Mouse (Mus musculus) erythroid progenitor cell, adult 5-6 weeks (primary cell): ENCODE measurements around the gene Cnbp. TPM values are rescaled to one million over a fixed set of nuclear protein-coding genes. Genes with fewer than 3 reads are reported as not detected.
A peak's percentile ranks its signal among the peaks of the same experiment; 100 is the strongest.

Experiments used
- ATAC-seq: replicated peaks from 2 replicates; pipeline ENCODE4 v1.8.0; 2016; ENCODE audit warnings: moderate number of reproducible peaks, mild to moderate bottlenecking, moderate TSS enrichment, inconsistent platforms; ENCODE audit not compliant: poor library complexity, low FRiP score, severe bottlenecking
- total RNA-seq, 2 experiments: library from RNA; stranded (forward) in 1 of 2; stranded (reverse) in 1 of 2; fragments of 150-400 nt in 1 of 2; fragments of 186-747, 209-891 nt in 1 of 2; gene quantifications; 2 replicates each; pipeline versions ENCODE4 v1.2.3 to v1.2.4; 2015 to 2017; ENCODE audit warnings: low replicate concordance in 2 of 2

Gene Cnbp
- total RNA-seq, 2 experiments from 2014 or later, result 321 to 417 TPM

GRCm38 (mm10) chr6:87808521-87808920, 42.4 kb downstream of the Cnbp start:
- ATAC-seq, result no peak

DNA sequence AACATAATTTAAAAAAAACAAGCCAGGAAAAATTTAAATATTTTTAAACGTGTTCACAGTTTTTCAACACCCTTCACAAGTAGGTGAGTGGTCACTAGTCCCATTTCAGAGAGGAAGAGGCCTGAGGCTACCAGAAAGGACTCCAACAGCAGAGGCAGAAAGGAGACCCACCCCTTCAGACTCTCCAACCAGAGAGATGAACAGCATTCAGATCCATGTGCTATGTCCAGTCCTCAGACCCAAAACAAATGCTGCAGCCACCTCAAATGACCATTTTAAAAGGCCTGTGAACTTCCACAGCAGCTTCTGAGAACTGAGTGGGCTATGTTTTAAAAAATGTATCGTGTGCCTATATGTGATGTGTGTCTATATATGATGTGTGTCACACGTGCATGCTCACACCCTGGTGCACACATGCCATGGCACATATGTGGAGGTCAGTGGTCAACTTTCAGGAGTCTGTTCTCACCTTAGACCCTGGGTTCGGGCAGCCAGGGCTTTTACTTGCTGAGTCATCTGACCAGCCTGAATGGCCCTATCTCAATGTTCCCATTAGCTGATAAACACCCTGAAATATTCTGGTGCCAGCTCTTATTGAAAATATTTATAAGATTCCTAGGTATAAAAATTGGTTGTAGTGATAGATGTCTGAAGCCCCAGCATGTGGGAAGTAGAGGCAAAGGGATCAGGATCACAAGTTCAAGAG, 43.0 kb downstream of the Cnbp start:
- ATAC-seq, result 0 out of 2 replicates have a peak, but pooled peaks have one; percentile 16

DNA sequence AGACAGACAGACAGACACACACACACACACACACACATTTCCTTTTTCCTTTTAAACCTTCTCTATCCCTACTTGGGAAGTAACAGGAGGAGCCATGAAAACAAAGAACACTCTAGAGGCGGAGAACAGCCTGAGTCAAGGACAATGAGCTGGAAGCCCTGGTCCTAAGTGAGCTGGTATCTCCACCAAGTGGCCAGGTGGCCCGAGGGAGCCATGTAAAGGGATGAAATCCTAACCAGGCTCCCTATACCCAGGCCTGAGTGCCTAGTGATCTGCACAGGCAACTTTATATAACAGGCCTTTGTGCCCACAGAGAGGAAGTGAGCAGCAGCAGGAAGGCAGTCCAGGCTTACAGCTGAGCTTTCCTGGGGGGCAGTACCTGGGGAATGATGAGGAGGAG, 44.0 kb downstream of the Cnbp start:
- no peak for ATAC-seq

DNA sequence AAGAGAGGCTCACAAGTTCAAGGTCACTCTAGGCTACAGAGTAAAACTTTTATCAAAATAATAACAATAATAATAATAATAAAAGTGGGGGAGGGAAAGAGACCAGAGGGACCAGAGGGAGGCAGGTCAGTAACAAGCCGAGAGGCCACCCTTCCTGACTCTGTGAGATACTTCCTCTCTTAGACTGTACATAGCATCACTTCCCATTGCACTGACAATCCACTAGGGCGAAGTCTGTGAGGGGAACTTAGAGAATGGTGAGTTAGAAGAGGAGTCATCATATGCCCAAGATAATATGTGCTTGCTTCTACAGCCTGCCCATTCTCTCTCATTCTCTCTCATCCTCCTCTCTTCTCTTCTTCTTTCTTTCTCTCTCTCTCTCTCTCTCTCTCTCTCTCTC, 44.9 kb downstream of the Cnbp start:
- no peak for ATAC-seq

DNA sequence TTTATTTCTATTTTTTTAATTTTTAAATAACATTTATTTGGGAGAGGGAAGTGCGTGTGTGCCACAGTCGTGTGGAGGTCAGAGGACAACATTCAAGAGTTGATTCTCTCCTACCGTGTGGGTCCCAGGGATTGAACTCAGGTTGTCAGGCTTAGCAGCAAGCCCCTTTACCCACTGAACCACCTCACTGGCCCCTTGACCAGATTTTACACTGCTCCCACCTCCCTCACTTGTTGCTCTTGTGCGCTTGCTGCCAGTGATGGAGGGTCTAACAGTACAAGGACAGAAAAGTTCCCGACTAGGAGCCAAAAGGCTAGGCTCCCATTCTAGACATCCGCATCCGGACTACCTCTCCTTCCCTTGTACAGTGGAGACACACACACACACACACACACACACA, 45.5 kb downstream of the Cnbp start:
- ATAC-seq, result no peak

DNA sequence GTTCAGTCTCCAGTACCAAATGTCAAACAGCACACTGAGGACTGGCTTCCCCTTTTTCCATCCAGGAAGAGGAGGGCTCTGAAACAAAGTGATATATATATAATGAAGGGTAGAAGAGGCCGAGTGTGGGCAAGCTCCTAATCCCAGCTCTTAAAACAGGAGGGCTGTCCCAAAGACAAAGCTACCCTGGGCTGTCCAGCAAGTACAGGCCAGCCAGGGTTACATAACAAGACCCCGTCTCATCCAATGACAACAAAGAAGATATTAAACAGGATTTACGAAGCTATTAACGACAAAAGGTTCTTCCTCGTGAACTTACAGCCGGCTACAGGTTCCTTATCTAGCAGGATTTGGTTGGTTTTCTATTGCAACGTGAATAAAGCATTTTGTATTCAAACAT, 46.0 kb downstream of the Cnbp start:
- ATAC-seq, result no peak

DNA sequence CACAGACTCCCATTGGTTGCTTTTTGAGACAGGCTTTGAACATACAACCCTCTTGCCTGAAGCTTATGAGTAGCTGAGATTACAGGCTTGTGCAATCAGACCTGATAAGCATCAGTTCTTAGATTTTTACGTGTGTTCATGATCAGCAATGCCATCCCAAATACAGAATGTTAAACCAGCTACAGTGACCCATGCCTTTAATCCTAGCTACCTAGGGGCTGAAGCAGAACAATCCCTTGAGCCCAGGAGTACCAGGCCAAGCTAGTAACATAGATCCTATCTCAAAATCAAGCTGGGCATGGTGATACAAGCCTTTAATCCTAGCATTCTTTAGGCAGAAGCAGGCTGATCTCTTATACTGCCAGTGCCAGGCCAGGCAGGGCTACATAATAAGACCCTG, 46.9 kb downstream of the Cnbp start:
- no peak for ATAC-seq

DNA sequence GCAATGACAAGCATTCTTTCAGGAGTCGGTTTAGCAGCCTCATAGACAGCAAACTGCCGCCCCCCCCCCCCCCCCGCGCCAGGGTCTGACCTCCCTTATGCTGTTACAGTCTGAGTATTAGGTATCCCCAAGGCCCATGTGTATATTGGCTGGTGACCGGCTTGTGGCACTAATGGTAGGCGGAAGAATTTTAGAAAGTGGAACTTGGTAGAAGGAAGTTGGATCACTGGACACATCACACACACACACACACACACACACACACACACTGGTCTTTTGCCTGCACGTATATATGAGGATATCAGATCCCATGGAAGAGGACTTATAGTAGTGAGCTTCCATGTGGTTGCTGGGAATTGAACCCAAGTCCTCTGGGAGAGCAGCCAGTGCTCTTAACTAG, 48.4 kb downstream of the Cnbp start:
- ATAC-seq, result no peak

DNA sequence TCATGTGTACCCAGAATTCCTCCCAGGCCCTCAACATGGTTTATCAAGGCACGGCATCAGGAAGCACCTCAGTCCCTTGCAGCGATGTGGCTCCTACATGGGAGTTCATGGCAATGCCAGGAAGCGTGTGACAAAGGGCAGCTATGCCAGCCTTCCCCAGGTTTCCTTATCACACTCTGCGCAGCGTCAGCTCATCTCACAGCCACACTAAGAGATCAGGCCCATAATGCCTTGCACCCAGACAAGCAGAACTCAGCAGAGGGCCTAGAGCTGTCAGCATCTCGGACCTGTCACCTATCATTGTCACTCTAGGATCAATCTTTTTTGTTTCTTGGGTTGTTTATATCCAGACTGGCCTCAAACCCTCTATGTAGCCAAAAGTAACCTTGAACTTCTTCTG, 51.3 kb downstream of the Cnbp start:
- peak; percentile 80 for ATAC-seq

GRCm38 (mm10) chr6:87797321-87797720, 53.6 kb downstream of the Cnbp start:
- no peak for ATAC-seq

DNA sequence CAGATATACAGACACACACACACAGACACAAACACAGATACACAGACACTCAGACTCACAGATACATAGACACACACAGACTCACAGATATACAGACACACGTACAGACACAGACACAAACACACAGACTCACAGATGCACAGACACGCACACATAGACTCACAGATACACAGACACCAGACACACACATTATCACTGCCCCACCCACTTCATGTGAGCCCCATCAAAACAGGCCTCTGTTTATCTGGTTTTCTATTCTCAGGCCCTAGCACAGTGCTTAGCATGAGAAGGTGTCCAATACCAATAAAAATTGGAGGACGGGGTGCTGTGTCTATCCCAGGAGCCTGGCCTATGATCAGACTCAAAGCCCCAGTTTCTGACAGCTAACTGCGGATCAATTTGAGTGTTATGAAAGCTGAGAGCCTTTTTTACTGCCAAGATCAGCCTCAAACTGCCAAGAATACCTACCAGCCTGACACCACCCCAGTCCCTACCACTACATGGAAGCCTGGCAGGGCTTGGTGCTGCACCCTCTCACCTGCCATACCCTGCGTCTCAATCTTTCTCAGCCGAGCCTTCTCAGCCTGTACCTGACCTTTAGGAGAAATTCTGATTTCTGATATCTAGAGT, 54.5 kb downstream of the Cnbp start:
- peak; percentile 60 for ATAC-seq

DNA sequence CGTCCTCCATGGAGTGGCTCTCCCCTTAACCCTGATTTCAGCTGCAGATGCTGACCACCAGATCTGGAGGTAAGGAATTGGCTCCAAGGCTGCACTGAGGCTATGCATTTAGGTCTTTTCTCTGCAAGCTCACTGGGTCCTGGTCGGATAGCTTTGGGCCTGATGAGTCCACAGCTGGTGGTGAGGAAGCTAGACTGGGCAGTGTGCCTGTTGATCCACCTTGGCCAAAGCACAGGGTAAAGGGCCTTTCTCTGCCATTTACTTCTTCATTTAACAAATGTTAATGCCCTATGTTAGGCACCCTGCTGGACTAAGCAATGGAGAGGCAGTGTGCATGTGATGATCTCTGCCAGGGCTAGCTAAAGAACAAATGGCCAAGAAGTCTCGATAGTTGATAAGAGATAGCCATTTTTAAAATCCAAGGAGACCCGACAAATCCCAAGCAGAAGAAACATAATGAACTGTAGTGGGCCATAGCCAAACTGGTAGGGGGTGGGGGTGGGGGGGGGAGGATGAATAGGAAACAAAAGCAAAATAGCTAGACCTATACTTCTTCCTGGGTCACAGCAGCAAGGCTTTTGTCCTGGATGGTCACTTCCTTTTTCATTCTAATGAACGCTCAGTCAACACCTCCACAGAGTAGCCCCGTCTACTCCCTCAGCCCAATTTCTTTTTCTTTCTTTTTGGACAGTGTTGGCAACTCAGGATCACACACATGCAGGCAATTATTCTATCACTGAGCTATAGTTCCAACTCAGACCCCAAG, 55.3 kb downstream of the Cnbp start:
- ATAC-seq, result no peak

DNA sequence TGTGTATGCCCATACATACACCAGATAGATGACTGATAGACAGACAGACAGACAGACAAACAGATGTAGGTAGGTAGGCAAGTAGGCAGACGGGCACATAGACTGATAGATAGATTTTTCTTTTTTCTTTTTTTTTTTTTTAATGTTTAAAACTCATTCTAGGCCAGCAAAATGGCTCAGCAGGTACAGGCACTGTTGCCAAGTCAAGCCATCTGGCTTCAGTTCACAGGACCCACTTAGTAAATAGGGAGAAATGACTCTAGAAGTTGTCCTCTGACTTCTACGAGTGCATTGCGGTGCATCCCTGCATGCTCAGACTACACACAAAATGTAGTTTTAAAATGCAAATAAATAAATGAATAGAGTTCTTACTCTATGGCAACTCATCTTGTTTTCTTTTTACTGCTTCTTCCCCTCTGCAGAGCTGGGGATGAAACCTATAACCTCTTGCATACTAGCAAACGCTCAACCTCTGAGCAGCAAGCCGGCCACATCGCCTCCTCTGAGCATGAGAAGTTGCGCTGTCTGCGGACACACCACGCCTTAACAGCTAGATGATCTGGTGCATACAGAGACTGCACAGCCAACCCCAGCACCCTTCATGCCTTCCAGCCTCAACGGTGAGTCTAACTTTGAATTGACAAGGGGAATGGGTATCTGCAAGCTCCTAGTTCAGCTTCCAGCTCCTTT, 56.9 kb downstream of the Cnbp start:
- no peak for ATAC-seq

Other genes starting within 250 kb of the Cnbp start
- gene Aplf, start 178.9 kb downstream of the Cnbp start, total RNA-seq (2015; ENCODE audit: low replicate concordance), result 28.9 and 37.8 TPM in 2 replicates
- 43.6 and 69.8 TPM in 2 replicates for gene Aplf, start 178.9 kb downstream of the Cnbp start, total RNA-seq (2017; ENCODE audit: low replicate concordance)
- not detected in 2 replicates for gene Efcc1, start 120.2 kb downstream of the Cnbp start, total RNA-seq (2015; ENCODE audit: low replicate concordance)
- gene Efcc1, start 120.2 kb downstream of the Cnbp start, total RNA-seq (2017; ENCODE audit: low replicate concordance), result 0.08 TPM in 1 of 2 replicates, not detected in the other
- 32.4 and 58.3 TPM in 2 replicates for gene Gp9, start 73.0 kb downstream of the Cnbp start, total RNA-seq (2015; ENCODE audit: low replicate concordance)
- gene Gp9, start 73.0 kb downstream of the Cnbp start, total RNA-seq (2017; ENCODE audit: low replicate concordance), result 11.4 and 18.4 TPM in 2 replicates
- gene Rab43, start 38.9 kb downstream of the Cnbp start, total RNA-seq (2015; ENCODE audit: low replicate concordance), result 172 and 177 TPM in 2 replicates
- 129 and 134 TPM in 2 replicates for gene Rab43, start 38.9 kb downstream of the Cnbp start, total RNA-seq (2017; ENCODE audit: low replicate concordance)
- gene Gm45140, start 15.3 kb downstream of the Cnbp start, total RNA-seq (2015; ENCODE audit: low replicate concordance), result 1.8 and 4.2 TPM in 2 replicates
- gene Gm45140, start 15.3 kb downstream of the Cnbp start, total RNA-seq (2017; ENCODE audit: low replicate concordance), result 19.1 and 24.3 TPM in 2 replicates
- 11.5 and 20.1 TPM in 2 replicates for gene Isy1, start 12.3 kb downstream of the Cnbp start, total RNA-seq (2015; ENCODE audit: low replicate concordance)
- gene Isy1, start 12.3 kb downstream of the Cnbp start, total RNA-seq (2017; ENCODE audit: low replicate concordance), result 51.5 and 62.1 TPM in 2 replicates
- 32.8 and 34.4 TPM in 2 replicates for gene Copg1, start 36.7 kb upstream of the Cnbp start, total RNA-seq (2015; ENCODE audit: low replicate concordance)
- 35.5 and 44.9 TPM in 2 replicates for gene Copg1, start 36.7 kb upstream of the Cnbp start, total RNA-seq (2017; ENCODE audit: low replicate concordance)
- gene Hmces, start 62.8 kb upstream of the Cnbp start, total RNA-seq (2015; ENCODE audit: low replicate concordance), result 13.0 and 21.4 TPM in 2 replicates
- 8.8 and 30.4 TPM in 2 replicates for gene Hmces, start 62.8 kb upstream of the Cnbp start, total RNA-seq (2017; ENCODE audit: low replicate concordance)
- not detected in 2 replicates for gene H1fx, start 130.5 kb upstream of the Cnbp start, total RNA-seq (2015; ENCODE audit: low replicate concordance)
- 0.39 TPM in 1 of 2 replicates, not detected in the other for gene H1fx, start 130.5 kb upstream of the Cnbp start, total RNA-seq (2017; ENCODE audit: low replicate concordance)
- 119 and 121 TPM in 2 replicates for gene Rab7, start 194.2 kb upstream of the Cnbp start, total RNA-seq (2015; ENCODE audit: low replicate concordance)
- gene Rab7, start 194.2 kb upstream of the Cnbp start, total RNA-seq (2017; ENCODE audit: low replicate concordance), result 34.7 and 43.0 TPM in 2 replicates
- 27.8 and 41.9 TPM in 2 replicates for gene Rpn1, start 233.4 kb upstream of the Cnbp start, total RNA-seq (2015; ENCODE audit: low replicate concordance)
- gene Rpn1, start 233.4 kb upstream of the Cnbp start, total RNA-seq (2017; ENCODE audit: low replicate concordance), result 31.4 and 37.1 TPM in 2 replicates